Mouse (Mus musculus) adrenal gland, adult (tissue): ENCODE data around the gene 1700009N14Rik.

Experiments
- DNase-seq, 2 experiments: peaks; one replicate each; pipeline ENCODE4 v3.0.0; 2022 to 2023; ENCODE audit warnings: low spot score in 1 of 2; ENCODE audit not compliant: inconsistent age in 2 of 2

Gene 1700009N14Rik

GRCm38 (mm10) chr4:39450069-39450468 lies at the start of gene 1700009N14Rik:
TSS of gene 1700009N14Rik (plus strand) at chr4:39450295.
- no peak for DNase-seq

- DNase-seq = no peak
These were observed 12.2 kb upstream of the 1700009N14Rik start for GRCm38 (mm10) chr4:39437870-39438367.

- no peak for DNase-seq
These were observed 24.2 kb downstream of the 1700009N14Rik start for GRCm38 (mm10) chr4:39474291-39474690.

- DNase-seq = no peak
These were observed 36.3 kb downstream of the 1700009N14Rik start for GRCm38 (mm10) chr4:39486393-39486792.

GRCm38 (mm10) chr4:39493596-39493995 lies 43.5 kb downstream of the 1700009N14Rik start:
- no peak for DNase-seq

- no peak for DNase-seq
These were observed 45.8 kb downstream of the 1700009N14Rik start for GRCm38 (mm10) chr4:39495875-39496274.
